Mouse (Mus musculus) hindbrain, embryonic 11.5 days (tissue): ENCODE data around the gene Zfp513. TPM values are rescaled to one million over a fixed set of nuclear protein-coding genes. Genes with fewer than 3 reads are reported as not detected.

Experiments used
- ATAC-seq: fragments of 200-750 bp; cut with Nextera tagmentation; 2 replicates; pipeline ENCODE4 v1.8.0; 2017; ENCODE audit warnings: mild to moderate bottlenecking, moderate TSS enrichment, moderate library complexity; ENCODE audit not compliant: low FRiP score
- DNase-seq: peaks from one replicate; pipeline ENCODE4 v3.0.0-alpha.2; 2015; ENCODE audit warnings: low spot score
- H3K27ac ChIP-seq: fragments of 300-500 bp; sonication (generic); 2 replicates; pipeline ENCODE4 v1.5.1; 2014; ENCODE audit warnings: mild to moderate bottlenecking, low read depth, low read length
- H3K27me3 ChIP-seq: fragments of 300-500 bp; sonication (generic); 2 replicates; pipeline ENCODE4 v1.6.1; 2014; ENCODE audit warnings: mild to moderate bottlenecking, low read length, moderate library complexity, mixed read lengths; ENCODE audit not compliant: control insufficient read depth, insufficient read depth
- H3K36me3 ChIP-seq: fragments of 300-500 bp; sonication (generic); 2 replicates; pipeline ENCODE4 v1.6.1; 2014; ENCODE audit warnings: mild to moderate bottlenecking, low read length, moderate library complexity, mixed read lengths; ENCODE audit not compliant: control insufficient read depth, insufficient read depth
- H3K4me1 ChIP-seq: fragments of 300-500 bp; sonication (generic); replicated peaks from 2 replicates; pipeline ENCODE4 v1.6.1; 2014; ENCODE audit warnings: low read length, mixed read lengths; ENCODE audit not compliant: control insufficient read depth, insufficient read depth
- H3K4me2 ChIP-seq: fragments of 300-500 bp; sonication (generic); replicated peaks from 2 replicates; pipeline ENCODE4 v1.6.1; 2014; ENCODE audit warnings: mild to moderate bottlenecking, low read depth, low read length
- H3K4me3 ChIP-seq: fragments of 300-500 bp; sonication (generic); 2 replicates; pipeline ENCODE4 v1.5.1; 2014; ENCODE audit warnings: low read depth, low read length
- H3K9ac ChIP-seq: fragments of 300-500 bp; sonication (generic); 2 replicates; pipeline ENCODE4 v1.6.1; 2014; ENCODE audit warnings: low read depth, low read length
- H3K9me3 ChIP-seq: fragments of 300-500 bp; sonication (generic); 2 replicates; pipeline ENCODE4 v1.6.1; 2016; ENCODE audit warnings: low read length; ENCODE audit not compliant: control insufficient read depth
- WGBS: fragments of 180-500 bp; shearing (Covaris S2); extraction: QIAGEN DNeasy Blood & Tissue Kit; methylation state at CpG from one replicate; pipeline ENCODE4 v1.1.7; 2014; 5-methylcytosine and 5-hydroxymethylcytosine counted together
- polyA plus RNA-seq: library from polyadenylated mRNA; unstranded; fragments of >200 nt; fragmentation: Nextera tagmentation; extraction: Ambion mirVana; gene quantifications from 2 replicates; pipeline ENCODE4 v1.2.1, GENCODE M21; 2014

Gene Zfp513
- polyA plus RNA-seq, 1 experiment from 2014 or later: 5.7 TPM

- ATAC-seq (peak; percentile 75), DNase-seq (no peak)
- 20% methylated on average over 35 of the region's 42 CpGs for WGBS
- Histone ChIP-seq H3K36me3 (peaks cover 8% of the 10 kb centered on the region), H3K4me2 (peak overlapping the region; percentile 86), H3K4me1 (peaks cover 7% of the 10 kb centered on the region), H3K9me3 (no peaks in the 10 kb centered on the region), H3K27me3 (no peaks in the 10 kb centered on the region), H3K4me3 (peak overlapping the region; percentile 93), H3K9ac (peak overlapping the region; percentile 95), H3K27ac (no peak overlapping the region)
These were observed 9.8 kb downstream of the Zfp513 start for GRCm38 (mm10) chr5:31192045-31192938.

- H3K4me1 ChIP-seq: peaks cover 7% of the 10 kb centered on the region
- H3K27ac ChIP-seq: no peak overlapping the region
- H3K9ac ChIP-seq: no peak overlapping the region
- ATAC-seq (no peak), DNase-seq (no peak)
- peaks cover 4% of the 10 kb centered on the region; the same call in 1 of the 2 replicates for H3K36me3 ChIP-seq
- H3K4me3 ChIP-seq: no peak overlapping the region
- no peaks in the 10 kb centered on the region for H3K27me3 ChIP-seq
- 88% methylated on average over 9 of the region's 9 CpGs for WGBS
- no peak overlapping the region for H3K4me2 ChIP-seq
- no peaks in the 10 kb centered on the region for H3K9me3 ChIP-seq
These were observed 11.9 kb downstream of the Zfp513 start for GRCm38 (mm10) chr5:31190201-31190600.

DNA sequence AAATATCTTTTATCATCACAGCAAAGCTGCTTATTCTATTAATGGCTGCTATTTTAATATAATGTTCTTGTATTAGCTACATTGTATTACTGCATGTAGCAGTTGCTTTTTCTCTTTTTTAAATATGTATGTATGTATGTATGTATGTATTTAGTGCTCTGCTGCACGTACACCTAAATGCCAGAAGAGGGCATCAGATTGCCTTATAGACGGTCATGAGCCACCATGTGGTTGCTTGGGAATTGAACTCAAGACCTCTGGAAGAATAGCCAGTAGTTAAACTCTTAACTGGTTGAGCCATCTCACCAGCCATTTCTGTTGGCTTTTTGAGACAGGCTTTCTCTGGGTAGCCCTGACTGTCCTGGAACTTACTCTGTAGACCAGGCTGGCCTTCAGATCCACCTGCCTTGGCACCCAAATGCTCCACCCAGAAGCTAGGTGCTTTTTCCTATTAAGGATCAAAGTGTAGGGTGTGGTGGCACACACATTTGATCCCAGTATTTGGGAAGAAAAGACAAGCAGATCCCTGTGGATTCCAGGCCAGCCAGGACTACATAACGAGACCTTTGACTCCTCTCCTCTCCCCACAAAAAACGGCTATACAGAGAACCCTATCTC lies 13.8 kb downstream of the Zfp513 start:
- WGBS: 83% methylated on average over 4 of the region's 4 CpGs
- no peak overlapping the region for H3K4me3 ChIP-seq
- H3K9ac ChIP-seq: no peak overlapping the region
- ATAC-seq (no peak), DNase-seq (no peak)
- no peaks in the 10 kb centered on the region for H3K9me3 ChIP-seq
- H3K36me3 ChIP-seq: no peaks in the 10 kb centered on the region
- no peak overlapping the region for H3K4me2 ChIP-seq
- H3K27ac ChIP-seq: no peak overlapping the region
- 0 out of 2 replicates have a peak, but pooled peaks cover 4% of the 10 kb centered on the region for H3K4me1 ChIP-seq
- H3K27me3 ChIP-seq: no peaks in the 10 kb centered on the region

DNA sequence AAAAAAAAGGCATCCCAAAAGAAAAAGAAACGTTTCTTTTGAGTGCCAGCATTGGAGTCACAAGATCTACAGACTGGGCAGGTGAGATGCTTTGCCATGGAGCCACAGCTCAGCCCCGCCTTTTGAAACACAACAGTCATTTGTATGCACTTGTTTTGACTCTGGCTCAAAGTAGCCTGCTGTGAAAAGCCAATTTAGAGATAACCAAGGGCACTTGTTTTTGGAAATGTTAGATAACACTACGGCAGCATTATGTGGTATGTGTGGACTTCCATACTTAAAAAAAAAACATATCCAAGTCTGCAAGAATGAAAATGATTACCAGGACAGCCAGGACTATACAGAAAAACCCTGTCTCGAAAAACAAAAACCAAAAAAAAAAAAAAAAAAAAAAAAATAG lies 18.4 kb downstream of the Zfp513 start:
- H3K27me3 ChIP-seq: no peaks in the 10 kb centered on the region
- WGBS: 68% methylated on average over 4 of the region's 4 CpGs
- H3K4me1 ChIP-seq: no peaks in the 10 kb centered on the region
- DNase-seq (no peak), ATAC-seq (no peak)
- H3K4me3 ChIP-seq: no peak overlapping the region
- H3K36me3 ChIP-seq: no peaks in the 10 kb centered on the region
- no peak overlapping the region for H3K27ac ChIP-seq
- H3K9me3 ChIP-seq: no peaks in the 10 kb centered on the region
- H3K4me2 ChIP-seq: no peak overlapping the region
- H3K9ac ChIP-seq: no peak overlapping the region

DNA sequence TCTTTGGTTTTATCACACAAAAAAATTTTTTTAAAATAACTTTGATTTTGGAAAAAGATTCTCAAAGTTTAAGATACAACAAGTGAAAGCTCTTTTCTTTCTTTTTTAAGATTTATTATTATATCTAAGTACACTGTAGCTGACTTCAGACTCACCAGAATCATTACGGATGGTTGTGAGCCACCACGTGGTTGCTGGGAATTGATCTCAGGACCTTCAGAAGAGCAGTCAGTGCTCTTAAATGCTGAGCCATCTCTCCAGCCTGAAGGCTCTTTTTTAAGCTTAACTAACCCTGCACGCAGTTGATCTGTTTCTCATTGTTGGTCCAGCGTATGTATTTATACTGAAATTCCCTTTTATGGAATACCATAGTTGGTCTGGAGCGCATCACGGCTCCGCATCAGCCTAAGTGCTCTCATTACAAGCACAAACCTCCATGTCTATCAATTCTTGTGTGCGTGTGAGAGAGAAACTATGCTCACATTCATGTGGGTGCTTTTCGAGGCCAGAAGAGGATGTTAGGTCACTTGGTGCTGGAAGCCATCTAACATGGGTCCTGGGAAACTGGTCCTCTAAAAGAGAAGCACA lies 20.8 kb downstream of the Zfp513 start:
- Histone ChIP-seq H3K27me3 (no peaks in the 10 kb centered on the region), H3K9me3 (no peaks in the 10 kb centered on the region), H3K36me3 (no peaks in the 10 kb centered on the region), H3K4me3 (no peak overlapping the region), H3K27ac (no peak overlapping the region), H3K9ac (no peak overlapping the region), H3K4me2 (no peak overlapping the region), H3K4me1 (no peaks in the 10 kb centered on the region)
- DNase-seq: no peak
- WGBS: 91% methylated on average over 9 of the region's 9 CpGs
- ATAC-seq: no peak

GRCm38 (mm10) chr5:31179766-31180630 lies 22.1 kb downstream of the Zfp513 start, which contains the start of the genes Gm29609 and Gtf3c2:
Gm29609 (minus strand) TSS chr5:31179911.
Gtf3c2 (minus strand) TSS chr5:31180144.
- peak within 1 kb of the TSS; percentile 96 for H3K27ac ChIP-seq
- WGBS: under 1% methylated on average over 59 of the region's 59 CpGs
- peak within 1 kb of the TSS; percentile 74 for H3K4me3 ChIP-seq
- H3K4me1 ChIP-seq: no peaks in the 10 kb centered on the region
- H3K4me2 ChIP-seq: peak within 1 kb of the TSS; percentile 91
- peak within 1 kb of the TSS; percentile 87 for H3K9ac ChIP-seq
- no peaks in the 10 kb centered on the region for H3K9me3 ChIP-seq
- H3K27me3 ChIP-seq: no peaks in the 10 kb centered on the region
- peak; percentile 95 for DNase-seq
- H3K36me3 ChIP-seq: no peaks in the 10 kb centered on the region
- peak; percentile 97 for ATAC-seq

DNA sequence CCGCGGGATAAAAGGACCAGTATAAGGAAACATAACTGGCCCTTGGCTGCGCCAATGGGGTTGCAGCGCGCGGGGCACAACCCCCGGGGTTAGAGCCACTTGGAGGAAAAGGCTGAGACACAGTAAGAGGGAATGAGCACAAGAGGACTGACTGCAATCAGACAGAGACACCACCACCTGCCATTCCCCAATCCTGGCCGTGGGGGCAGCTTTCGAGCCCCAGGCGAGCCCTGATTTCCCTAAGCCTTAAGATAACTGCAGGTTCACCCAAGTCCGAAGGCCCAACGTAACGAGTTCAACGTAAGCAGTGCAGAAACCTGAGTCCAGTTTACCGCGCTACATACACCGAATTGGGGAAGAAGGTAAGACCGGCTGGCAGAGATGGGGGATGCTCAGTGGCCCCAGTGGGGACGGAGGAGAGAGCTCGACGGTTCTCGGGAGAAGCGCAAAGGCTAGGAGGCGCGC lies 22.8 kb downstream of the Zfp513 start:
- no peaks in the 10 kb centered on the region for H3K4me1 ChIP-seq
- H3K27me3 ChIP-seq: no peaks in the 10 kb centered on the region
- peak overlapping the region; percentile 87 for H3K9ac ChIP-seq
- under 1% methylated on average over 25 of the region's 25 CpGs for WGBS
- H3K4me2 ChIP-seq: peak overlapping the region; percentile 91
- ATAC-seq (peak; percentile 85; the same call in 1 of the 2 replicates), DNase-seq (no peak)
- H3K36me3 ChIP-seq: no peaks in the 10 kb centered on the region
- H3K27ac ChIP-seq: peak overlapping the region; percentile 96
- peak overlapping the region; percentile 74 for H3K4me3 ChIP-seq
- no peaks in the 10 kb centered on the region for H3K9me3 ChIP-seq

GRCm38 (mm10) chr5:31168630-31169029 lies 33.5 kb downstream of the Zfp513 start:
- no peak for DNase-seq
- Histone ChIP-seq H3K36me3 (peaks cover 24% of the 10 kb centered on the region), H3K9ac (no peak overlapping the region), H3K9me3 (no peaks in the 10 kb centered on the region), H3K27ac (no peak overlapping the region), H3K27me3 (no peaks in the 10 kb centered on the region), H3K4me1 (no peaks in the 10 kb centered on the region), H3K4me3 (no peak overlapping the region), H3K4me2 (no peak overlapping the region)
- WGBS: 90% methylated on average over 4 of the region's 4 CpGs
- no peak for ATAC-seq
